Mouse (Mus musculus) right cerebral cortex, postnatal 25 days (tissue): Measurements from ENCODE around the gene C4bp.
A peak's percentile ranks its signal among the peaks of the same experiment; 100 is the strongest.
"Not testable (repeated sequence)": the region's sequence is repeated elsewhere in the genome, so short reads cannot be mapped to it uniquely, and the experiment has no call there.

Source experiments
- DNase-seq: peaks from one replicate; pipeline ENCODE4 v3.0.0; 2022

Gene C4bp

GRCm38 (mm10) chr1:130661454-130661853 lies at the start of gene C4bp:
Gene C4bp (minus strand): TSS chr1:130661632.
- DNase-seq = no peak

GRCm38 (mm10) chr1:130710283-130711080 lies 49.0 kb upstream of the C4bp start:
- DNase-seq = no peak

DNA sequence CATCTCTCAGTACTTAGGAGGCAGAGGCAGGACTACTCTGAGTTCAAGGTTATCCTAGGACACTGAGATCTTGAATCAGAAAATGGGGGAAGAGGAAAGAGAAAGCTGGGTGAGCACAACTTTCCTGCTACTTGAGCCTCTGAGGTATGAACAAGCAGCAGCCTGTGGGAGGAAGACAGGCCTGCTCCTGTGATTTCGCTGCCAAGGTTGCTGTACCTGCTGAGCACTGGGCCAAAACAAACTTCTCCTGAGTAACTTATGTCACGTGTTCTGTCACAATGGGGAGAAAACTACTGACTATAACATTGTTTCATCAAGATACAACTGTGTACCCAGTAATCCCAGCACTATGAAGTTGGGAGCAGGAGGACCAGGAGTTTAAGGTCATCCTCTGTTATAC lies 42.2 kb upstream of the C4bp start:
- no peak for DNase-seq

GRCm38 (mm10) chr1:130701976-130702375 lies 40.5 kb upstream of the C4bp start:
- DNase-seq = no peak

GRCm38 (mm10) chr1:130699937-130700633 lies 38.7 kb upstream of the C4bp start:
- DNase-seq = peak; percentile 19

DNA sequence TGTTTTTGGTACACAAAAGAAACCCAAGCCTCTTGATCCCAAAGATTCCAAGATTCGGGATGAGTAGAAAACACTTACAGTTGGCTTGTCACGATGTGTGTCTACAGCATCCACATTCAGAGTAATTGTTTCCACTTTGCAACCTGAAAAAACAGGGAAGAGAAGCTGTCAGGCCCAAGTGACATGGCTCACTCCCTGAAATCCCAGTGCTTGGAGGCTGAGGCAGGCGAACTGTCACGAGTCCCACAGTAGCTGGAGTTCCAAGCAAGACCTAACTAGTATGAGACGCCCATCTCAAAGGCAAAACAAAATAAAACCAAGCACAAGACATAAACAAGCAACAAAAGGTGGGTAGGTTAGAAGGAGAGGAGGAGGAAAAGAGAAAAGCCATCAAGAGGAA lies 37.2 kb upstream of the C4bp start:
- no peak for DNase-seq

- no peak for DNase-seq
Measured at GRCm38 (mm10) chr1:130683905-130684304, 22.5 kb upstream of the C4bp start.

DNA sequence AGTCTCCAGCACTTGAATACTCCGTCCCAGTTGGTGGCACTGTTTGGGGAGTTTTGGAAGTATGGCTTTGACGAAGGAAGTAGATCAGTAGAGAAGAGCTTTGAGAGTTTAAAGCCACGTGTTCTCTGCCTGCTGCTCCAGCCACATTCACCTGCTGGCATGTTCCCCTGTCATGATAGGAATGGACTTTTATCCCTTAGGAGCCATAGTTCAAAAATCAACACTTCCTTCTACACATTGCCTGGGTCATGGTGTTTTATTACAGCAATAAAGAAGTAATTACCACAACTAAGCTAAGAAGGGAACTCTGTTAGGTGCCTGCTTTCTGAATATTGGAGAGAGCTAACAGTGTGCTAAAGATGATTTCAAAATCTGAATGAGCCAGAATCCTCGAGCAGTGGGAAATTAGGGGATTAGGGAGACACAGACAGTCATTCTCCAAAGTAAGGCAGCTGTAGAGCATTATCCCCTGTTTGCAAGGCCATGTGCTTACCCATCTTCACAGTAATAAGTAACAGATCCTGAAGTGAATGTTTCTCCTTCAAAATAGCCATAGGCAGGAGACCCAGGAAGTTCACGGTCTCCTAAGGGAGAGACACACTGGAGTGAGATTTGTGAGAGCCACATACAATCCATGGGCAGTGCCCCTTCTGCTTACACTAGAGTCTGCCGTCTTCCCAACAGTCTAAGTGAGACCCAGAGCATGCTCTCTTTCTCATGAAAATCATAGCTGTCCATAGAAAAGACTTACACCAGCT lies 20.4 kb upstream of the C4bp start:
- DNase-seq = no peak

- no peak for DNase-seq
Measured at GRCm38 (mm10) chr1:130681075-130681474, 19.6 kb upstream of the C4bp start.

DNA sequence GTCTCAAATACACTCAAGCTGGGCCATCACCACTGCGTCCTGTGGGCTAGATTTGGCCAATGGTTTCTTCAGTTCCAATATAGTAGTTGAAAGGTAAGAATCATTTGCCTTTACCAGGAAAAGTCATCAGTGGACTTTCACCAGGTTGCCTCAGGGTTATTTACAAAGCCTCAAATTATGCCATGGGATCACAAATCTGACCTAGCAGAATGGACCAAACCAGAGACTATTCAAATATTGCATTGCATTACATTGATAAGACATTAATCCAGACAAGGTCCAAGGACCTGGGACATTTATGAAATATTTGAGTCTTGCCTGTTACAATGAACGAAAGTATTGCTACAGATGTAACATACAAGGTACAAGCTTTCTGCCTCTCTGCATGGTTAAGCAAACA lies 17.1 kb upstream of the C4bp start:
- no peak for DNase-seq

- not testable (repeated sequence) for DNase-seq
Measured at GRCm38 (mm10) chr1:130663576-130663975, 2.1 kb upstream of the C4bp start.

DNA sequence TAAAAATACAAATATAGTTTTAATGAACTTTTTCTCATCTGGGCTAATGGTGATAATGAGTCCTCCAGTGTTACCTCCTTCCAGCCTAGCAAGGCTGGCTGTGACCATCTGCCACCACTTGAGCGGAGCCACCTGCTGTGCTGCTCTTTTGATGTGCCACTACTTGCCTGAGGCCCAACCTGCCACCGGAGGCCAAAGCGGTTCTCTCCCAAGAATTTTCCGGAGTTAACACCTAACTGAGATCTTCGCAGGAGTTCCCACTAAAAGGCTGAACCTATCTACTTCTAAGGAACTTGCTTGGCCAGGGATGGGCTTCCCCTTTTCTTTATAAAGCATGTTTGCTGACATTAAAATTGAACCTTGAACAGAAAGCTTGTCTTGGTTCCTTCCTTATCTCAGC lies 1.8 kb downstream of the C4bp start:
- DNase-seq = not testable (repeated sequence)

DNA sequence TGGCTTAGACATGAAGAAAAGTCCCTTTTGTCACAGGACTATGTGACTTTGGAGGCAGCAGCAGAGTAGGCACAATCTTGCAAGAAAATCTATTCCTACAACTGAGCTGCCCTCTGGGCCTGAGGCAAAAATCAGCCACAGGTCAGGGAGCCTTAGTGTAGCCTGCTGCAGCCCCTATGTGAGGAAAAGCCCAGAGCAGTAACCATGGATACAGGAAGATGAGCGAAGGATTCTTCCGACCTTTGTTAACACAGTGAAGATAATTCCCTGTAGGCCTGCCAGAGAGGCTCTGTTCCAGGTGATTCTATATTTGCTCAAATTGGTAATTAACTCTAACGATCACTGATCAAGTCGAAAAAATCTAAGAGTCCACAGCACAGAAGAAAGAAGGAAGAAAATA lies 17.3 kb downstream of the C4bp start:
- no peak for DNase-seq

DNA sequence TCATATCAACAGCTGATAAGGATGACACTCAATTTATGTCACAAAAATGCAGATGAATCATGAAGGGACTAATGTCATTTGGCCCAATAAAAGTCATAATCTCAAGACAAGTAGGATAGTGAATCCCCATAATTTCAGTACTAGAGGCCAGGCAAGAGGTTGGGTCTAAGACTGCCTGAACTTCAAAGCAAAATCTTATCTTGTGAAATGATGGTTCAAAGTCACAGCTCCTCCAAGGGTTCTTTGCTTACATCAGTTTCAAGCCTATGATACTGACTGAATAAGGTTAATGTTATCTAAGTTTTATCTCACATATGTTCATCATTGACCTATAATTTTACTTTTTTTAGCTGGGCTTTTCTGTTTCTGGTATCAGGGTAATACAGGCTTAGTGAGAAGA lies 20.5 kb downstream of the C4bp start:
- DNase-seq = no peak

- peak; percentile 50 for DNase-seq
Measured at GRCm38 (mm10) chr1:130633761-130634410, 27.5 kb downstream of the C4bp start.

GRCm38 (mm10) chr1:130633316-130633715 lies 28.1 kb downstream of the C4bp start:
- DNase-seq = no peak

GRCm38 (mm10) chr1:130629521-130629920 lies 31.9 kb downstream of the C4bp start, which contains the start of gene Zp3r:
Gene Zp3r (minus strand): TSS chr1:130629621.
- DNase-seq = no peak

DNA sequence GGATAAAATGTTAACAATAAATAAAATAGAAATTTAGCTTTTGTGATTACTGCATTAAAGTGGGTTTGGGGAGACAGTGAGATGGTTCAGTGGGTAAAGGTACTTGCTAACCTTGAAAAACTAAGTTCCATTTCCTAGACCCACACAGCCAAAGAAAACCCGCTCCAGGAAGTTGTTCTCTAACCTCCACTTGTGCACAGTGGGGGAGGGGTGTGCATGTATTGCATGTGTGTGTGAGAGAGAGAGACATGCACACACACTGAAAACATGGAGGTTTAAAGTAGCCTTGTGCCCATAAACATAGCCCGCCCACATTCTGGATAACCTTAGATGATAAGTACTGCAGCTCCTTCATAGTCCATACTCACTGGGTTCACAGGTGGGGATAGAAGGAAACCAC lies 65.1 kb downstream of the C4bp start:
- no peak for DNase-seq

- DNase-seq = no peak
Measured at GRCm38 (mm10) chr1:130588659-130589058, 72.8 kb downstream of the C4bp start.
